Mouse (Mus musculus): Measurements from ENCODE around the gene Zfp652.

Zfp652 gene

DNA sequence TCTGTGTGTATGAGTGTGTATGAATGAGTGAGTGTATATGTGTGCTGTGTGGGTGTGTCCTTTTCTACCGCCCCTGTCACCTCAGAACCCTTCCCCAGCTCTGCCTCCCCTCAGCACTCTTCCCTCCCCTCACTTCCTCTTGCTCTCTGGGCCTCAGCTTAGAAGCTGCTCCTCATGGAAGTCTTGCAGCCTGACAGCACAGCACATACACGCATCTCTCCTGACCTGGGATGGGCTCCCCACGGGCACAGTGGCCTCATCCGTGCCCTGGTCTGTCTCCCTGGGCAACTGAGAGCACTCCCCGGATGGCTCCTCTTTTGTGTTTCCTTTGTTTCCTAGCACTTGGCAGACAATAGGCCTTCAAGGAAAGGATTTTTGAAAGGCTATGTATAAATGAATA lies 97.1 kb downstream of the Zfp652 start:
- no peak for DNase-seq (ENCODE audit: low read depth)

GRCm38 (mm10) chr11:95810828-95811227 lies 98.4 kb downstream of the Zfp652 start:
- DNase-seq (ENCODE audit: low read depth) = no peak

- DNase-seq (ENCODE audit: low read depth) = no peak
Measured at GRCm38 (mm10) chr11:95811741-95812140, 99.3 kb downstream of the Zfp652 start.

GRCm38 (mm10) chr11:95812224-95812623 lies 99.8 kb downstream of the Zfp652 start:
- DNase-seq (ENCODE audit: low read depth) = no peak

DNA sequence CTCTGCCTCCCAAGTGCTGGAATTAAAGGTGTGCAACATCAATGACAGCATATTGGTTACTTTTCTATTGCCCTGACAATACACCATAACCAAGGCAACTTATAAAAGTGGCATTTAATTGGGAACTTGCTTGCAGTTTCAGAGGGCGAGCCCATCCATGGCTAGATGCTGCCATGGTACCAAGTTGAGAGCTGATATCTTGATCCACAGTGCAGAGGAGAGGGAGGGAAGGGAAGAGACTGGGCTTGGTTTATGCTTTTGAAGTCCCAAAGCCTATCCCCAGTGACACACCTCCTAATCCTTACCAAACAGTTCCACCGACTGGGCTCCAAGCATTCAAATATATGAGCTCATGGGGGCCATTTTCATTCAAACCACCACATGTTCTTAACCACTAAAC lies 101.6 kb downstream of the Zfp652 start:
- DNase-seq (ENCODE audit: low read depth) = no peak

- DNase-seq (ENCODE audit: low read depth) = no peak
Measured at GRCm38 (mm10) chr11:95814857-95815256, 102.4 kb downstream of the Zfp652 start.

- DNase-seq (ENCODE audit: low read depth) = no peak
Measured at GRCm38 (mm10) chr11:95815412-95815811, 102.9 kb downstream of the Zfp652 start.

DNA sequence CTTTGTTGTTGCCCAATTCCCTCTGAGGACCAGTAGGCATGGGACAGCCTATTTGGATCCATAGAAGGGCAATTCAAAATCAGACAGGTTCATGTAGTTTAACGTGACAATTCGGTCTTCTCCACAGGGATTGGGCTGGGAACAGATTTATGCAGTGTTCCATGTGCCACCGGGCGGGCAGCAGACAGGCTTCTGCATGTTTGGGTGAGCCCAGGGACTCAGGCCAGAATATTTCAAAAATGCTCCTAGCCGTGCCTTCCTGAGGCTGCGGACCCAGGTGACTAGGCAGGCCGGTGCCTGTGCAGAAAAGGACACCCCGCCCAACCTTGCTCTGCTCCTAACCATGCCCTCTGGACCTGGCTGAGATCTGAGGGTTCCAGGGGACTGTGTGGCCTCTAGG lies 106.7 kb downstream of the Zfp652 start:
- no peak for DNase-seq (ENCODE audit: low read depth)

GRCm38 (mm10) chr11:95821511-95821910 lies 109.0 kb downstream of the Zfp652 start:
- DNase-seq (ENCODE audit: low read depth) = no peak

DNA sequence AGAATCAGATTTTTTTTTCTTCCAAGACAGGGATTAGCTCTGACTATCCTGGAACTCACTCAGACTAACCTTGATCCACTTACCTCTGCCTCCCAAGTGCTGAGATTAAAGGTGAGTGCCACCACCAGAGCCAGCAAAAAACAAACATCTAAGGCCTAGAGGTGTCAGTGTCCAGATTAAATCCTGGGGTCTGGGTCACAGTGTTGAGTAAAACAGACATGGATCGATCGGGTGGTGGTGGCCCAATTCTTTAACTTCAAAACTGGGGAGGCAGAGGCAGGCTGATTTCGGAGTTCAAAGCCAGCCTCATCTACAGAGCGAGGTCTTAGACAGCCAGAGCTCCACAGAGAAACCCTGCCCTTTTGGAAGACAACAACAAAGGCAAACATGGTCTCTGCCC lies 110.0 kb downstream of the Zfp652 start:
- no peak for DNase-seq (ENCODE audit: low read depth)

- DNase-seq (ENCODE audit: low read depth) = peak; percentile 73
Measured at GRCm38 (mm10) chr11:95824071-95824876, 111.8 kb downstream of the Zfp652 start, which contains the start of gene Phospho1. Phospho1 (plus strand) TSS chr11:95824499.

DNA sequence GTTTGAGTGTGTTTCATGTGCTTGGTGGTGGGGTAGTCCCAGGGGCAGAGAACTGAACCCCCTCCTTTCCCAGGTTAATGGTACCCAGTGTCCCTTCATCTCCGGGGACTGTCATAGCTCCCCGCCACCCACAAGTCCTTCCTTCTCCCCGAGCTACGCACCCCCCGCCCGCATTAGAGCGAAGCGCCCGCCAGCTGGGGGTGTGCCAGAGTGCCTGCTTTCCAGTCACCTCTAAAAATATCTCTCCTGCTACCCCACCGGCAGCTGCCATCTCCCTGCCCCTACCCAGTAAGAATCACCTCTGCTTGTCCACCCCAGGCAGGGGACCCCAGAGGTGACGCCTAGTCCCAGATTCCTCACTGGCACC lies 112.4 kb downstream of the Zfp652 start:
- no peak for DNase-seq (ENCODE audit: low read depth)

GRCm38 (mm10) chr11:95825625-95826024 lies 113.2 kb downstream of the Zfp652 start:
- DNase-seq (ENCODE audit: low read depth) = no peak

DNA sequence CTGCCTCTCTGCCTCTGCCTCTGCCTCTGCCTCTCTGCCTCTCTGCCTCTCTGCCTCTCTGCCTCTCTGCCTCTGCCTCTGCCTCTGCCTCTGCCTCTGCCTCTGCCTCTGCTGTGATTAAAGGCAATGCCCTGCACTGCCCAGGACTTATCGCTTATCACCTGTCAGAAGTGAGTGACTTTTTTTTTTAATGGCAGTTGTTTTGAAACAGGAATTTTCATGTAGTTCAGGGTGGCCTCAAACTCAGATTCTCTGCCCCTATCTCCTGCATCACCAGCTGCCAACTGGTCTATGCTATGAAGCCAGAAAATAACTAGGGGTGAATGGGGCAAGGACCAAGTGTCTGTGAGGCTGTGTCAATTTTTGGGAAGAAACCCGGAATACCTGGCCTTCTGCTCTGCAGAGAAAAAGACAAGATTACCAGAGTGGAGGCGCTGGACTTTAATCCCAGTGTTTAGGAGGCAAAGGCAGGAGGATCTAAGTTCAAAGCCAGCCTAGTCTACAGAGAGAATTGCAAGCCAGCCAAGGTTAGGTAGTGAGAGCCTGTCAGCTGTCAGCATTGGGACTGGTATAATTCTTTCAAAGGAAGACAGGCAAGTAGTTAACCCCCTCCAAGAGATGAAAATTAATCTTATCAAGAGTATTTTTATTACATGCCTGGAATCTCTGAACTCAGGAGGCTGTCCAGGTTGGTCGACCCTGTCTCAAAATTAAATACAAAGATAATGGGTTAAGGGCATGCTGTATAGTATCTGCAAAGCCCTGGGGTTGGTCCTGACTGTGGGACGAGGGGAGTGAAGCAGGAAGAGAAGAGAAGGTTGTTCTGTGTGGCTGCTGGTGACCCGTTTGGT lies 114.1 kb downstream of the Zfp652 start:
- no peak for DNase-seq (ENCODE audit: low read depth)

DNA sequence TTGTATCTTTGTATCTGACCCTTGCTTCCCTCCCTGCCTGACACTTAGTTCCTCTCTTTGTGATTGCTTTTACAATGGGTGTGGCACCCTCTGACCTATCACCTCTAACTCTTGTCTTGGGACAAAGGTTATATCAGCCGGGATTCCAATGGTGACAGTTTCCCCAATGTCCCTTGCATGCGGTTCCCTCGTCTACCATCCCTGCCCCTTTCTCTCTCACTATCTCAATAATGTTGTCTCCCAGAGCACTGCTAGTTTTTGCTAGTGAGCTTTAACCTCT lies 114.6 kb downstream of the Zfp652 start:
- DNase-seq (ENCODE audit: low read depth) = no peak

DNA sequence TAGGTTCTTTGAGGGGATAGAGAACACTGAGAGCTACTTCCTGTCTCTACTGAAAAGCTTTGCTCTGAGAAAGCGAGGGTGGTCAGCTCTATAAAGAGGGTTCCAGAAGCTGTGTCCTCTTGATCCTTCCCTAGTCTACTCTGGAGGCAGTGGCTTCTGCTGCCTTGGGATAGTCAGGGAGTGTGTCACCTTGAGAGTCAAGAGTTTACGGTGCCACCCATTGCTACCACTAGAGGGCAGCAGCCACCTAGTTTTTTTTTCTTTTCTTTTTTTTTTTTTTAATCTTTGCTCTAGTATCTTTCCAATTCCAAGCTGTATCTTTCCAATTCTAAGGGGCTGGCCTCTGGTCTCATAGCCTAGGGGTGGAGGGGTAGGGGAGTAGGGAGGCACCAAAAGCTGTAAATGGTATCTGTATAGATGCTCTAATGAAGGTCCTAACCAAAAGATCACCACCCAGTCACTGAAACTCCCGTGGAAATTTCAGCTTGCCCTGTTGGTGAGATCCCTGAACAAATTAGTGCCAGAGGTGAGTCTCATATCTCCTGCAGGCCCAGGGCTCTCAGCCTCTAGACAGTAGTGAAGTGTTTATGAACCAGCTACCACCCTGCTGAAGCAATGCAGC lies 115.1 kb downstream of the Zfp652 start:
- no peak for DNase-seq (ENCODE audit: low read depth)

DNA sequence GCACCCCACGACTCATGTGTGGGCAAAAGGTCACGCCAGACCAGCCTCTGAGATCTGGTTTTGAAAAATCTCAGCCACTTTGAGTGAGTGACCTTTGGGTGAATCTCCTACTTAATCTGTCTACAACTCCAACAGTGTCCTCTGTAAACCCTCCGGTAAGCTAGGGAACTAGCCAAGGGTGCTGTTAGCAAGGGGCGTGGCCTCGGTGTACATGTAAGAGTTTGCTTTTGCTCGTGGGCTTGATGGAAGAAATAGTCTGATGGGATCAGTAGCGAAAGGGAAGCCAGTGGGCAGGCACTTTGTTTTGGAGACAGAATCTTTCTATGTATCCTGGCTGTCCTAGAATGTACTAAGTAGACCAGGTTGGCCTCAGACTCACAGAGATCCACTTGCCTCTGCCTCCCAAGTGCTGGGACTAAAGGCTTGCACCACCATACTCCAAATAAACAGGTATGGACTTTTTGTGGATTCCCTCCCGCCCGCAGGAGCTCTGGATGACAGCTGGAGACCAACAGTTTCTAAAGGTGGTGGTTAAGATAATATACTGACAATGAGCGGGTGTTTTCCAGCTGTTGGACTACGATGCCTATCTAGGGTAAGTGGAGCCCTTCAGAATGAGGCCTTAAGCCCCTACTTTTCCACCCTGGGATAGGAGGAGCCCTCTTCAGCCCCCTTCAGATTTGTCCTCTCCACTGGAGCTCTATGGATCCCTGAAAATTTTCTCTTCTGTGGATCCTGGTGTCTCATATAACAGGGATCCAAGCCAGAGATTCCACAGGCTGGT lies 115.9 kb downstream of the Zfp652 start:
- DNase-seq (ENCODE audit: low read depth) = no peak

DNA sequence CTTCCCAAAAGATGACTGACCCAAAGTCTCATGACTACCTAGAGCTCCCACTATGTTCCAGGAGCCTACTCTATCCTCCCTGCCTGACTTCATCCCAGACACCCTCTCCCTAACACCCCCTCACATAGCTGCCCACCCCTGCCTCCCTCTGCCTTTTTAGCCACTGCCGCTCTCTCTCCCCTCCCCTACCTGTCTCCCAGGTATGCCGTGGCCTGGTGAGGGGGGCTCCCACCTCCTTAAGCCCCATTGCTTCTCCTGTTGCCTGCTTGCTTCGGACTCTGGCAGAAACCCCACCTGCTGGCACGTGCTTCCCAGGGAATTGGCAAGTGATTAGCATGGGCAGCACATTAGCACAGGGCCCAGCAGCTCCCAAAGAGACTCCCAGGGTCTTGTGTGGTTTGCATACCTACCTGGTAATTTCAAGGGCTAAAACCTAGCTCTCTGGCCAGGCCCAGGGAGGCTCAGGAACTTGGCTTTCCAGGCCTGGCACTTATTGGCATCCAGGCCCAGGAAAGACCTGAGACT lies 117.1 kb downstream of the Zfp652 start:
- no peak for DNase-seq (ENCODE audit: low read depth)

DNA sequence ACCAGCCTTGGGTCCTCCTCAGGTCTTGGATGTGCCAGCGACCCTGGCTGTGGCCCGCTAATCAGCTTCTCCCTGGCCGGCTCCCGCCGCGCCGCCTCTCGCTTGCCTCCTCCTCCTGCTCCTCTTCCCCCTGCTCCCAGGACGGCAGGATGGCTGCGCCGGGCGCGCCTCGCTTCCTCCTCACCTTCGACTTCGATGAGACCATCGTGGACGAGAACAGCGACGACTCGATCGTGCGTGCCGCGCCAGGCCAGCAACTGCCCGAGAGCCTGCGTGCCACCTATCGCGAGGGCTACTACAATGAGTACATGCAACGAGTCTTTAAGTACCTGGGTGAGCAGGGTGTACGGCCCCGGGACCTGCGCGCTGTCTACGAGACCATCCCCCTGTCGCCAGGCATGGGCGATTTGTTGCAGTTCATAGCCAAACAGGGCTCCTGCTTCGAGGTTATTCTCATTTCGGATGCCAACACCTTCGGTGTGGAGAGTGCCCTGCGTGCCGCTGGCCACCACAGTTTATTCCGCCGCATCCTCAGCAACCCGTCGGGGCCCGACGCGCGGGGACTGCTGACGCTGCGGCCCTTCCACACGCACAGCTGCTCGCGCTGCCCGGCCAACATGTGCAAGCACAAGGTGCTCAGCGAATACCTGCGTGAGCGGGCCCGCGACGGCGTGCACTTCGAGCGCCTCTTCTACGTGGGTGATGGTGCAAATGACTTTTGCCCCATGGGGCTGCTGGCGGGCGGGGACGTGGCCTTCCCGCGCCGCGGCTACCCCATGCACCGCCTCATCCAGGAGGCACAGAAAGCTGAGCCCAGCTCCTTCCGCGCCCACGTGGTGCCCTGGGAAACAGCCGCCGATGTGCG lies 118.2 kb downstream of the Zfp652 start:
- no peak for DNase-seq (ENCODE audit: low read depth)

DNA sequence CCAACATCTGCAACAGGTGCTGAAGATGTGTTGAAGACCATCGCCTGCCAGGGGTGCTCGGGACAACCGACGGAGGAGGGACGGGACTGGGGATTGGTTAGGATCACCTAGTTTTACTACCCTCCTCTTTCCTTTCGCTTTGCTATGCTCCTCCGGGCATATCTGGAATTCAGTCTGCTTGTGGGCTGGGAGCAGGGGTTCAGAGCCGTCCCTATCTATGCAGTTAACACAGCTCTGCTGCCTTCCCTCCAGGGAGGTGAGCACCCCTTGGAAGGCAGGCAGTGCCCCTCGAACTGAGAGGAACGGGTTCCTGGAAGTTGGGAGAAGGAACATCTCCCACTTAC lies 118.8 kb downstream of the Zfp652 start:
- no peak for DNase-seq (ENCODE audit: low read depth)

DNA sequence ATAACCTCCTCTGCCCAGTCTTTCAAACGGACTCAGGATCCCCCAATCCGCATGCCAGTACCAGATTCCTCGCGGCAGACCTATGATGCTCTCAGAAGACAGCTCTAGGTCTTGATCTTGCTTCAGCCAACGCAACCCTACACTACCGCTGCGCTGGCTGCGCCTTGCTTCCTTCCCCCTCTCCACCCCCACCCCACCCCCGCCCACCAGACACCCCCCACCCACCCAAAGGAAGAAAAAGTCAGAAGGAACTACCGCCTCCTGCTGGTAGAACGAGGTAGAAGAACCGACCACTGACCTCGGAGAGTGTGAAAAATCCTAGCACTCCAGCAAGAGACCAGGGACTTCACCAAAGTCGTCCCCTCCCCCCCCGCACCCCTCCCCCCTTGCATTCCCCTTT lies 119.2 kb downstream of the Zfp652 start:
- no peak for DNase-seq (ENCODE audit: low read depth)
